Mouse (Mus musculus): ENCODE measurements around the gene Zbtb5. TPM values are rescaled to one million over a fixed set of nuclear protein-coding genes. Genes with fewer than 3 reads are reported as not detected.

Gene Zbtb5
- polyA plus RNA-seq, 1 experiment from 2014 or later = 55.5 TPM

GRCm38 (mm10) chr4:44981280-44981973, 30.8 kb downstream of the Zbtb5 start, which contains the start of gene Grhpr:
Gene Grhpr, plus strand, starts transcription at chr4:44981395.
- Histone ChIP-seq H3K36me3 (ENCODE audit: control insufficient read depth, insufficient read depth, low read length) (no peaks in the 10 kb centered on the region), H3K4me2 (ENCODE audit: low read length) (peak within 1 kb of the TSS; percentile 90), H3K9me3 (ENCODE audit: control insufficient read depth, low read length) (no peaks in the 10 kb centered on the region), H3K4me1 (ENCODE audit: control insufficient read depth, insufficient read depth, low read length) (peaks cover 7% of the 10 kb centered on the region; the same call in 1 of the 2 replicates), H3K27ac (replicated peaks; ENCODE audit: low read depth, low read length) (peak within 1 kb of the TSS; percentile 63), H3K27me3 (ENCODE audit: control insufficient read depth, insufficient read depth, low read length) (no peaks in the 10 kb centered on the region), H3K9ac (replicated peaks; ENCODE audit: low read length) (peak within 1 kb of the TSS; percentile 65), H3K4me3 (replicated peaks; ENCODE audit: low read depth, low read length) (peak within 1 kb of the TSS; percentile 54)
- ATAC-seq (ENCODE audit: low FRiP score, low TSS enrichment) = peak; percentile 90
- 1% methylated on average over 40 of the region's 40 CpGs for WGBS
- DNase-seq = peak; percentile 81

- H3K36me3 ChIP-seq (ENCODE audit: control insufficient read depth, insufficient read depth, low read length) = no peaks in the 10 kb centered on the region
- H3K27me3 ChIP-seq (ENCODE audit: control insufficient read depth, insufficient read depth, low read length) = no peaks in the 10 kb centered on the region
- no peaks in the 10 kb centered on the region for H3K9me3 ChIP-seq (ENCODE audit: control insufficient read depth, low read length)
- H3K4me2 ChIP-seq (ENCODE audit: low read length) = no peak overlapping the region
- H3K4me1 ChIP-seq (ENCODE audit: control insufficient read depth, insufficient read depth, low read length) = peaks cover 7% of the 10 kb centered on the region; the same call in 1 of the 2 replicates
- DNase-seq (no peak), ATAC-seq (ENCODE audit: low FRiP score, low TSS enrichment) (no peak)
- WGBS = 87% methylated on average over 7 of the region's 7 CpGs
- H3K4me3 ChIP-seq (replicated peaks; ENCODE audit: low read depth, low read length) = no peak overlapping the region
- H3K9ac ChIP-seq (replicated peaks; ENCODE audit: low read length) = no peak overlapping the region
- no peak overlapping the region for H3K27ac ChIP-seq (replicated peaks; ENCODE audit: low read depth, low read length)
Measured at GRCm38 (mm10) chr4:44979794-44980338, 32.3 kb downstream of the Zbtb5 start.

GRCm38 (mm10) chr4:44978175-44978574, 34.0 kb downstream of the Zbtb5 start:
- H3K4me1 ChIP-seq (ENCODE audit: control insufficient read depth, insufficient read depth, low read length) = peaks cover 7% of the 10 kb centered on the region; the same call in 1 of the 2 replicates
- H3K4me2 ChIP-seq (ENCODE audit: low read length) = no peak overlapping the region
- WGBS = 83% methylated on average over 5 of the region's 5 CpGs
- H3K27ac ChIP-seq (replicated peaks; ENCODE audit: low read depth, low read length) = no peak overlapping the region
- H3K36me3 ChIP-seq (ENCODE audit: control insufficient read depth, insufficient read depth, low read length) = no peaks in the 10 kb centered on the region
- ATAC-seq (ENCODE audit: low FRiP score, low TSS enrichment) (no peak), DNase-seq (no peak)
- no peaks in the 10 kb centered on the region for H3K9me3 ChIP-seq (ENCODE audit: control insufficient read depth, low read length)
- no peak overlapping the region for H3K4me3 ChIP-seq (replicated peaks; ENCODE audit: low read depth, low read length)
- no peaks in the 10 kb centered on the region for H3K27me3 ChIP-seq (ENCODE audit: control insufficient read depth, insufficient read depth, low read length)
- H3K9ac ChIP-seq (replicated peaks; ENCODE audit: low read length) = no peak overlapping the region

GRCm38 (mm10) chr4:44976921-44977710, 35.1 kb downstream of the Zbtb5 start:
- no peak for DNase-seq
- Histone ChIP-seq H3K27ac (replicated peaks; ENCODE audit: low read depth, low read length) (no peak overlapping the region), H3K27me3 (ENCODE audit: control insufficient read depth, insufficient read depth, low read length) (no peaks in the 10 kb centered on the region), H3K4me1 (ENCODE audit: control insufficient read depth, insufficient read depth, low read length) (peaks cover 7% of the 10 kb centered on the region; the same call in 1 of the 2 replicates), H3K9ac (replicated peaks; ENCODE audit: low read length) (no peak overlapping the region), H3K4me2 (ENCODE audit: low read length) (no peak overlapping the region), H3K36me3 (ENCODE audit: control insufficient read depth, insufficient read depth, low read length) (no peaks in the 10 kb centered on the region), H3K9me3 (ENCODE audit: control insufficient read depth, low read length) (no peaks in the 10 kb centered on the region), H3K4me3 (replicated peaks; ENCODE audit: low read depth, low read length) (no peak overlapping the region)
- no peak for ATAC-seq (ENCODE audit: low FRiP score, low TSS enrichment)
- WGBS = 89% methylated on average over 10 of the region's 10 CpGs

GRCm38 (mm10) chr4:44976026-44976615, 36.1 kb downstream of the Zbtb5 start:
- WGBS = 88% methylated on average over 6 of the region's 6 CpGs
- Histone ChIP-seq H3K4me3 (replicated peaks; ENCODE audit: low read depth, low read length) (no peak overlapping the region), H3K4me2 (ENCODE audit: low read length) (no peak overlapping the region), H3K27me3 (ENCODE audit: control insufficient read depth, insufficient read depth, low read length) (no peaks in the 10 kb centered on the region), H3K27ac (replicated peaks; ENCODE audit: low read depth, low read length) (no peak overlapping the region), H3K4me1 (ENCODE audit: control insufficient read depth, insufficient read depth, low read length) (no peaks in the 10 kb centered on the region), H3K9ac (replicated peaks; ENCODE audit: low read length) (no peak overlapping the region), H3K36me3 (ENCODE audit: control insufficient read depth, insufficient read depth, low read length) (no peaks in the 10 kb centered on the region), H3K9me3 (ENCODE audit: control insufficient read depth, low read length) (no peaks in the 10 kb centered on the region)
- DNase-seq (no peak), ATAC-seq (ENCODE audit: low FRiP score, low TSS enrichment) (no peak)

- no peaks in the 10 kb centered on the region for H3K9me3 ChIP-seq (ENCODE audit: control insufficient read depth, low read length)
- no peak overlapping the region for H3K4me3 ChIP-seq (replicated peaks; ENCODE audit: low read depth, low read length)
- WGBS = 83% methylated on average over 8 of the region's 8 CpGs
- no peak overlapping the region for H3K4me2 ChIP-seq (ENCODE audit: low read length)
- H3K36me3 ChIP-seq (ENCODE audit: control insufficient read depth, insufficient read depth, low read length) = no peaks in the 10 kb centered on the region
- H3K27me3 ChIP-seq (ENCODE audit: control insufficient read depth, insufficient read depth, low read length) = no peaks in the 10 kb centered on the region
- ATAC-seq (ENCODE audit: low FRiP score, low TSS enrichment) = no peak
- DNase-seq = no peak
- no peaks in the 10 kb centered on the region for H3K4me1 ChIP-seq (ENCODE audit: control insufficient read depth, insufficient read depth, low read length)
- no peak overlapping the region for H3K27ac ChIP-seq (replicated peaks; ENCODE audit: low read depth, low read length)
- H3K9ac ChIP-seq (replicated peaks; ENCODE audit: low read length) = no peak overlapping the region
Measured at GRCm38 (mm10) chr4:44974331-44974730, 37.9 kb downstream of the Zbtb5 start.

- WGBS = 56% methylated on average over 14 of the region's 14 CpGs
- ATAC-seq (ENCODE audit: low FRiP score, low TSS enrichment) = no peak
- no peak overlapping the region for H3K4me3 ChIP-seq (replicated peaks; ENCODE audit: low read depth, low read length)
Measured at GRCm38 (mm10) chr4:44973871-44974270, 38.3 kb downstream of the Zbtb5 start.

GRCm38 (mm10) chr4:44973450-44973849, 38.8 kb downstream of the Zbtb5 start:
- Histone ChIP-seq H3K9me3 (ENCODE audit: control insufficient read depth, low read length) (no peaks in the 10 kb centered on the region), H3K27ac (replicated peaks; ENCODE audit: low read depth, low read length) (no peak overlapping the region), H3K36me3 (ENCODE audit: control insufficient read depth, insufficient read depth, low read length) (no peaks in the 10 kb centered on the region), H3K9ac (replicated peaks; ENCODE audit: low read length) (no peak overlapping the region), H3K4me1 (ENCODE audit: control insufficient read depth, insufficient read depth, low read length) (no peaks in the 10 kb centered on the region), H3K4me3 (replicated peaks; ENCODE audit: low read depth, low read length) (no peak overlapping the region), H3K27me3 (ENCODE audit: control insufficient read depth, insufficient read depth, low read length) (no peaks in the 10 kb centered on the region), H3K4me2 (ENCODE audit: low read length) (peak overlapping the region; percentile 14)
- ATAC-seq (ENCODE audit: low FRiP score, low TSS enrichment) = no peak; the same call in 1 of the 2 replicates
- 12% methylated on average over 9 of the region's 9 CpGs for WGBS
- DNase-seq = peak; percentile 76

More at GRCm38 (mm10) chr4:44973871-44974270, 38.3 kb downstream of the Zbtb5 start:
- Histone ChIP-seq H3K9me3 (ENCODE audit: control insufficient read depth, low read length) (no peaks in the 10 kb centered on the region), H3K36me3 (ENCODE audit: control insufficient read depth, insufficient read depth, low read length) (no peaks in the 10 kb centered on the region), H3K4me2 (ENCODE audit: low read length) (peak overlapping the region; percentile 14), H3K4me1 (ENCODE audit: control insufficient read depth, insufficient read depth, low read length) (no peaks in the 10 kb centered on the region), H3K27ac (replicated peaks; ENCODE audit: low read depth, low read length) (no peak overlapping the region), H3K9ac (replicated peaks; ENCODE audit: low read length) (no peak overlapping the region), H3K27me3 (ENCODE audit: control insufficient read depth, insufficient read depth, low read length) (no peaks in the 10 kb centered on the region)
- DNase-seq = no peak
